Mouse (Mus musculus) hindbrain, embryonic 14.5 days (tissue): ENCODE measurements around the gene Hist1h2bk. TPM values are rescaled to one million over a fixed set of nuclear protein-coding genes. Genes with fewer than 3 reads are reported as not detected.
"Not testable (repeated sequence)": the region's sequence is repeated elsewhere in the genome, so short reads cannot be mapped to it uniquely, and the experiment has no call there.

Experiments
- ATAC-seq: fragments of 200-750 bp; cut with Nextera tagmentation; 2 replicates; pipeline ENCODE4 v1.8.0; 2017; ENCODE audit warnings: moderate number of reproducible peaks, mild to moderate bottlenecking, moderate TSS enrichment, moderate library complexity; ENCODE audit not compliant: low FRiP score
- DNase-seq: peaks from one replicate; pipeline ENCODE4 v3.0.0-alpha.2; 2015; ENCODE audit warnings: low spot score
- H3K27ac ChIP-seq: fragments of 300-500 bp; sonication (generic); 2 replicates; pipeline ENCODE4 v1.5.1; 2014; ENCODE audit warnings: mild to moderate bottlenecking, moderate library complexity
- H3K27me3 ChIP-seq: fragments of 300-500 bp; sonication (generic); 2 replicates; pipeline ENCODE4 v1.6.1; 2014; ENCODE audit warnings: mild to moderate bottlenecking, low read length, mixed read lengths; ENCODE audit not compliant: control insufficient read depth, insufficient read depth
- H3K36me3 ChIP-seq: fragments of 300-500 bp; sonication (generic); replicated peaks from 2 replicates; pipeline ENCODE4 v1.6.1; 2014; ENCODE audit not compliant: control insufficient read depth, insufficient read depth
- H3K4me1 ChIP-seq: fragments of 300-500 bp; sonication (generic); replicated peaks from 2 replicates; pipeline ENCODE4 v1.6.1; 2014; ENCODE audit warnings: antibody characterized with exemption, low read length, mixed read lengths; ENCODE audit not compliant: control insufficient read depth, insufficient read depth
- H3K4me2 ChIP-seq: fragments of 300-500 bp; sonication (generic); replicated peaks from 2 replicates; pipeline ENCODE4 v1.6.1; 2014; ENCODE audit warnings: mild to moderate bottlenecking, moderate library complexity
- H3K4me3 ChIP-seq: fragments of 300-500 bp; sonication (generic); replicated peaks from 2 replicates; pipeline ENCODE4 v1.5.1; 2014; ENCODE audit warnings: mild to moderate bottlenecking, low read length
- H3K9ac ChIP-seq: fragments of 300-500 bp; sonication (generic); 2 replicates; pipeline ENCODE4 v1.6.1; 2014
- H3K9me3 ChIP-seq: fragments of 300-500 bp; sonication (generic); 2 replicates; pipeline ENCODE4 v1.6.1; 2016; ENCODE audit warnings: low read length; ENCODE audit not compliant: control insufficient read depth
- WGBS: fragments of 180-500 bp; shearing (Covaris S2); extraction: QIAGEN DNeasy Blood & Tissue Kit; methylation state at CpG from one replicate; pipeline ENCODE4 v1.1.7; 2014; 5-methylcytosine and 5-hydroxymethylcytosine counted together
- polyA plus RNA-seq: library from polyadenylated mRNA; unstranded; fragments of >200 nt; fragmentation: Nextera tagmentation; extraction: Ambion mirVana; gene quantifications from 2 replicates; pipeline ENCODE4 v1.2.1, GENCODE M21; 2014

The Hist1h2bk gene
- polyA plus RNA-seq, 1 experiment from 2014 or later: 1.6 TPM

GRCm38 (mm10) chr13:22042568-22043502 lies 7.2 kb downstream of the Hist1h2bk start, which contains the start of the genes Hist1h2ag and Hist1h2bj:
Gene Hist1h2ag (minus strand): TSS chr13:22042944.
Gene Hist1h2bj (plus strand): TSS chr13:22043214.
- DNase-seq: peak; percentile 100
- H3K27me3 ChIP-seq, H3K36me3 ChIP-seq, H3K9me3 ChIP-seq: not testable (repeated sequence)
- Histone ChIP-seq H3K4me2 (peak within 1 kb of the TSS; percentile 61), H3K27ac (peak within 1 kb of the TSS; percentile 81), H3K4me1 (peaks cover 21% of the 10 kb centered on the region), H3K9ac (peak within 1 kb of the TSS; percentile 49), H3K4me3 (peak within 1 kb of the TSS; percentile 35)
- peak; percentile 93 for ATAC-seq
- under 1% methylated on average over 38 of the region's 80 CpGs for WGBS

DNA sequence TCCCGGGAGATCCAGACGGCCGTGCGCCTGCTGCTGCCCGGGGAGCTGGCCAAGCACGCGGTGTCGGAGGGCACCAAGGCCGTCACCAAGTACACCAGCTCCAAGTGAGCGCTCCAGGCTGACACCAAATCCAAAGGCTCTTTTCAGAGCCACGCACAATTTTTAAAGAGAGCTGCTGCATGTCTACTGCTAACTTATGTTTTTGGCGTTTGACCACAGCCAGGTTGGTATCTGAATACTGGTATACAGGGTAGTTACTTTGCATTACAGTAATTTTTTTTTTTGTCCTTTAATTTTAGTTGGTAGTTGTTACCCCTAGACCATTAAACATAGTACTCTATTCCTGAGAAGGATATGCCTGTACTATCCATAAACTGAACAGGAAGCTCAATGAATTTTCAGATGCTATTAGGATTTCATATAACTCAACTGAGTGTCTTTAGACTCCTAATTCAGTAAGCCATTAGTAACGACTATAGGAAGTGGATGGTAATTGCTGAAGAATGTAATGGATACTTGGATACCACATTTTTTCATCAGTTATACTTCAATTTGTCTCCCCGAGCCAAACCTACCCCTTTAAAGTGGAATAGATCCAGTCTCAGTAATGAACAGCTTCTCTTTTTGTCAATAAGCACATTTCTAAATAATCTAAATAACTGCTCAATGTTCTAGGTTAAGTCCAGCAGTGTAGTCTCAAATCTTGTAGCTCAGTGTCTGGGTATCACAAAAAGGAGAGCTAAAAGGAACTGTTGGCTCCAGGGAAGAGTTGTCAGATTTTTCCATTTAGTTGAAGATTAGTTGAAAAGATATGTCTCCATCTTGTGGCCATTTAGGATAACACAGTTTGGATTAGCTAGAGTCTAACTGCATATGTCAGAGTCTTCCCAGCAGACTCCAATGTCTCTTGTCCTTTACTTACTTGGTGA lies 8.1 kb downstream of the Hist1h2bk start:
- 2% methylated on average over 9 of the region's 14 CpGs for WGBS
- no peaks in the 10 kb centered on the region for H3K9me3 ChIP-seq
- peak; percentile 9; the same call in 1 of the 2 replicates for ATAC-seq
- H3K27me3 ChIP-seq: no peaks in the 10 kb centered on the region
- no peaks in the 10 kb centered on the region for H3K36me3 ChIP-seq
- H3K9ac ChIP-seq: peak overlapping the region; percentile 46
- peak; percentile 83 for DNase-seq
- H3K4me3 ChIP-seq: peak overlapping the region; percentile 35
- peak overlapping the region; percentile 61 for H3K4me2 ChIP-seq
- H3K4me1 ChIP-seq: peaks cover 21% of the 10 kb centered on the region
- H3K27ac ChIP-seq: peak overlapping the region; percentile 81

- Histone ChIP-seq H3K4me1 (peaks cover 21% of the 10 kb centered on the region), H3K27ac (no peak overlapping the region), H3K9me3 (no peaks in the 10 kb centered on the region), H3K27me3 (no peaks in the 10 kb centered on the region), H3K4me2 (no peak overlapping the region), H3K9ac (no peak overlapping the region), H3K36me3 (no peaks in the 10 kb centered on the region), H3K4me3 (no peak overlapping the region)
- no peak for ATAC-seq
- DNase-seq: no peak
- WGBS: 91% methylated on average over 6 of the region's 6 CpGs
Measured at GRCm38 (mm10) chr13:22044432-22045155, 8.9 kb downstream of the Hist1h2bk start.

DNA sequence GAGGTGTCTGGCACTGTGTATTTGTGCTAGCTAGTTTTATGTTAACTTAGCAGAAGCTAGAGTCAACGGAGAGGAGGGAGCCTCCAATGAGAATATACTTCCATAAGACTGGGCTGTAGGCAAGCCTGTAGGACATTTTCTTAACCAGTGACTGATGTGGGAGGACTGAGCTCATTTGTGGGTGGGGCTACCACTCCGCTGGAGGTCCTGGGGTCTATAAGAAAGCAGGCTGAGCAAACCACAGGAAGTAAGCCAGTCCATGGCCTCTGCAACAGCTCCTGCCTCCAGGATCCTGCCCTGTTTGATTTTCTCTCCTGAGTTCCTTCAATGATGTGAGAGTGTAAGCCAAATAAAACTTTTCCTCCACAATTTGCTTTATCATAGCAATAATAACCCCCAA lies 9.6 kb downstream of the Hist1h2bk start:
- peaks cover 16% of the 10 kb centered on the region for H3K4me1 ChIP-seq
- no peaks in the 10 kb centered on the region for H3K9me3 ChIP-seq
- ATAC-seq (no peak), DNase-seq (no peak)
- WGBS: 64% methylated on average over 2 of the region's 2 CpGs
- no peak overlapping the region for H3K4me3 ChIP-seq
- H3K36me3 ChIP-seq: no peaks in the 10 kb centered on the region
- H3K9ac ChIP-seq: no peak overlapping the region
- H3K4me2 ChIP-seq: no peak overlapping the region
- no peak overlapping the region for H3K27ac ChIP-seq
- no peaks in the 10 kb centered on the region for H3K27me3 ChIP-seq

GRCm38 (mm10) chr13:22049041-22049440 lies 13.4 kb downstream of the Hist1h2bk start:
- Histone ChIP-seq H3K27me3 (no peaks in the 10 kb centered on the region), H3K9me3 (no peaks in the 10 kb centered on the region), H3K4me3 (no peak overlapping the region), H3K27ac (no peak overlapping the region), H3K4me2 (no peak overlapping the region), H3K36me3 (no peaks in the 10 kb centered on the region), H3K4me1 (peaks cover under 1% of the 10 kb centered on the region; the same call in 1 of the 2 replicates), H3K9ac (no peak overlapping the region)
- WGBS: 74% methylated on average over 2 of the region's 2 CpGs
- DNase-seq (no peak), ATAC-seq (no peak)

DNA sequence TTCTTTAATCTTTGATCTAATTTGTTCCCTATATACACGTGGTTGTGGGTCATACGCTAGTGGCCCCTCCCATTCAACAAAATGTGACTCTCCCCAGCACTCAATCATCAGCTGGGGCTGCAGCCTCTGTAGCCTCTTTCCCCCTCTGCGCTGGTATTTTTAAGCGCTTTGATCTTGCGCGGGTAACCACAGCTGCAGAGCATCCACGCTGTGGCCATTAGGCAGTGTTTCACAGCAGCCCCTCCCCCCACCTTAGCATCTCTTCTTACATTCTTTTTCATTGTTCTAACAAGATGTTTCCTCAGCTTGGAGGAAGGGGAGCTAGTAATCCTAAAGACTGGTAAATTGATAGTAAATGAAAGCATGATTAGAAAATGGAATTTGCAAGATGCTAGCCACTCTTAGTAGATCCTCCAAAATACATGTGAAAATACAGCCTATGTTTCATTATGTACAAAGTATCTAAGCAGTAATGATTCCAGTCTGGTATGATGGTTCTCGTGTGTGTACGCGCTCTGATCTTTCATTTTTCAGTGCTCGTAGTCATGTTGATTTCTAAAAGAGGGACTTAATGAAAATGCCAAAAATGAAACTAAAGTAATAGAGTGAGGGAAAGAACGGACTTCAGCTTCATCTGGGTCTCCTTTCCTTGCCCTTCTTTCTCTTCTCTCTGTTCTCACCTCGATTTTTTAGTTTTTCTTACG lies 14.2 kb downstream of the Hist1h2bk start:
- peak overlapping the region; percentile 52 for H3K4me3 ChIP-seq
- peak overlapping the region; percentile 68 for H3K9ac ChIP-seq
- H3K27ac ChIP-seq: peak overlapping the region; percentile 81
- peak overlapping the region; percentile 66 for H3K4me2 ChIP-seq
- DNase-seq (peak; percentile 75), ATAC-seq (peak; percentile 40)
- WGBS: under 1% methylated on average over 14 of the region's 14 CpGs
- no peaks in the 10 kb centered on the region for H3K27me3 ChIP-seq
- H3K36me3 ChIP-seq: no peaks in the 10 kb centered on the region
- H3K9me3 ChIP-seq: no peaks in the 10 kb centered on the region
- no peaks in the 10 kb centered on the region for H3K4me1 ChIP-seq

- Histone ChIP-seq H3K9ac (peak overlapping the region; percentile 68), H3K27ac (peak overlapping the region; percentile 81), H3K36me3 (no peaks in the 10 kb centered on the region), H3K4me1 (no peaks in the 10 kb centered on the region), H3K9me3 (no peaks in the 10 kb centered on the region), H3K27me3 (no peaks in the 10 kb centered on the region), H3K4me3 (peak overlapping the region; percentile 52), H3K4me2 (peak overlapping the region; percentile 66)
- ATAC-seq: peak; percentile 96
- WGBS: under 1% methylated on average over 52 of the region's 52 CpGs
- DNase-seq: peak; percentile 90
Measured at GRCm38 (mm10) chr13:22050591-22051522, 15.2 kb downstream of the Hist1h2bk start.
